Mouse (Mus musculus) stomach, postnatal 0 days (tissue): ENCODE data around the gene Cacna1g.

Source experiments
- CTCF ChIP-seq: IDR thresholded peaks from 2 replicates; pipeline ENCODE4 v1.5.1; 2016; ENCODE audit warnings: antibody characterized with exemption, low read depth, mild to moderate bottlenecking, moderate library complexity
- EP300 ChIP-seq: optimal IDR thresholded peaks from 2 replicates; pipeline ENCODE3; 2016; ENCODE audit warnings: antibody characterized with exemption

GRCm38 (mm10) chr11:94483921-94484320 is 9.9 kb upstream of the Cacna1g start:
- TF ChIP-seq CTCF: no peak
- TF ChIP-seq EP300: no peak
